Mouse (Mus musculus) midbrain, postnatal 0 days (tissue): ENCODE measurements at regions not wholly inside any gene's neighbourhood (a gene's known extent, or its start where the extent isn't known, plus 50 kb on each side); places are given as distances from the start of the nearest gene placed in this dataset.

Experiments
- ATAC-seq: fragments of 200-750 bp; cut with Nextera tagmentation; 2 replicates; pipeline ENCODE4 v1.8.0; 2017; ENCODE audit warnings: moderate number of reproducible peaks, mild to moderate bottlenecking, moderate TSS enrichment, moderate library complexity; ENCODE audit not compliant: low FRiP score
- DNase-seq: peaks from one replicate; pipeline ENCODE4 v3.0.0-alpha.2; 2015; ENCODE audit warnings: low spot score
- H3K27ac ChIP-seq: fragments of 300-500 bp; sonication (generic); 2 replicates; pipeline ENCODE4 v1.5.1; 2014; ENCODE audit warnings: low read depth, mild to moderate bottlenecking, low read length, mixed read lengths
- H3K27me3 ChIP-seq: fragments of 300-500 bp; sonication (generic); 2 replicates; pipeline ENCODE4 v1.6.1; 2014; ENCODE audit warnings: low read length, control low read depth, mixed read lengths; ENCODE audit not compliant: insufficient read depth
- H3K36me3 ChIP-seq: fragments of 300-500 bp; sonication (generic); 2 replicates; pipeline ENCODE4 v1.6.1; 2014; ENCODE audit warnings: low read length, control low read depth, mixed read lengths; ENCODE audit not compliant: insufficient read depth
- H3K4me1 ChIP-seq: fragments of 300-500 bp; sonication (generic); 2 replicates; pipeline ENCODE4 v1.6.1; 2014; ENCODE audit warnings: mild to moderate bottlenecking, control low read depth, antibody characterized with exemption, low read length, mixed read lengths; ENCODE audit not compliant: insufficient read depth
- H3K4me2 ChIP-seq: fragments of 300-500 bp; sonication (generic); 2 replicates; pipeline ENCODE4 v1.6.1; 2014; ENCODE audit warnings: low read depth, mild to moderate bottlenecking, low read length, mixed read lengths; ENCODE audit not compliant: poor library complexity, severe bottlenecking
- H3K4me3 ChIP-seq: fragments of 300-500 bp; sonication (generic); 2 replicates; pipeline ENCODE4 v1.5.1; 2014; ENCODE audit warnings: low read depth, mild to moderate bottlenecking, low read length, moderate library complexity
- H3K9ac ChIP-seq: fragments of 300-500 bp; sonication (generic); replicated peaks from 2 replicates; pipeline ENCODE4 v1.6.1; 2014; ENCODE audit warnings: mild to moderate bottlenecking, low read length, moderate library complexity, mixed read lengths; ENCODE audit not compliant: poor library complexity, severe bottlenecking
- H3K9me3 ChIP-seq: fragments of 300-500 bp; sonication (generic); 2 replicates; pipeline ENCODE4 v1.6.1; 2016; ENCODE audit warnings: low read length, control low read depth
- CTCF ChIP-seq: IDR thresholded peaks from 2 replicates; pipeline ENCODE4 v1.5.1; 2016; ENCODE audit warnings: antibody characterized with exemption, mild to moderate bottlenecking
- WGBS: fragments of 180-500 bp; shearing (Covaris S2); extraction: QIAGEN DNeasy Blood & Tissue Kit; methylation state at CpG from one replicate; pipeline ENCODE4 v1.1.7; 2014; 5-methylcytosine and 5-hydroxymethylcytosine counted together

GRCm38 (mm10) chr12:67471666-67472065, 249.3 kb upstream of the Mdga2 start:
- Histone ChIP-seq H3K4me3 (no peak overlapping the region), H3K9ac (no peak overlapping the region), H3K4me2 (no peak overlapping the region), H3K27me3 (no peaks in the 10 kb centered on the region), H3K36me3 (no peaks in the 10 kb centered on the region), H3K27ac (no peak overlapping the region), H3K4me1 (no peaks in the 10 kb centered on the region), H3K9me3 (no peaks in the 10 kb centered on the region)
- ATAC-seq: no peak
- TF ChIP-seq CTCF: no peak
- no peak for DNase-seq
- 68% methylated on average over 2 of the region's 2 CpGs for WGBS

- WGBS: 74% methylated on average over 3 of the region's 3 CpGs
- DNase-seq (peak; percentile 75), ATAC-seq (no peak)
- TF ChIP-seq CTCF: no peak
- Histone ChIP-seq H3K27me3 (no peaks in the 10 kb centered on the region), H3K4me3 (no peak overlapping the region), H3K4me2 (no peak overlapping the region), H3K9ac (no peak overlapping the region), H3K27ac (no peak overlapping the region), H3K4me1 (no peaks in the 10 kb centered on the region), H3K36me3 (no peaks in the 10 kb centered on the region), H3K9me3 (no peaks in the 10 kb centered on the region)
These were observed 248.7 kb upstream of the Mdga2 start for GRCm38 (mm10) chr12:67471001-67471400.

GRCm38 (mm10) chr12:67449109-67449508, 226.8 kb upstream of the Mdga2 start:
- WGBS: 46% methylated on average over 1 of the region's 1 CpGs
- Histone ChIP-seq H3K4me1 (no peaks in the 10 kb centered on the region), H3K36me3 (no peaks in the 10 kb centered on the region), H3K27ac (no peak overlapping the region), H3K9me3 (0 out of 2 replicates have a peak, but pooled peaks cover 9% of the 10 kb centered on the region), H3K4me2 (no peak overlapping the region), H3K27me3 (no peaks in the 10 kb centered on the region), H3K4me3 (no peak overlapping the region), H3K9ac (no peak overlapping the region)
- ATAC-seq (no peak), DNase-seq (peak; percentile 11)
- no peak for TF ChIP-seq CTCF

- H3K4me1 ChIP-seq: no peaks in the 10 kb centered on the region
- H3K4me2 ChIP-seq: no peak overlapping the region
- H3K27me3 ChIP-seq: no peaks in the 10 kb centered on the region
- H3K9me3 ChIP-seq: no peaks in the 10 kb centered on the region
- peak; percentile 85 for TF ChIP-seq CTCF
- no peak for ATAC-seq
- WGBS: 39% methylated on average over 6 of the region's 6 CpGs
- no peaks in the 10 kb centered on the region for H3K36me3 ChIP-seq
- no peak overlapping the region for H3K27ac ChIP-seq
- peak; percentile 57 for DNase-seq
- no peak overlapping the region for H3K4me3 ChIP-seq
- no peak overlapping the region for H3K9ac ChIP-seq
These were observed 208.1 kb upstream of the Mdga2 start for GRCm38 (mm10) chr12:67430318-67430950.

GRCm38 (mm10) chr12:67426801-67427200, 204.5 kb upstream of the Mdga2 start:
- no peak overlapping the region for H3K4me3 ChIP-seq
- H3K9me3 ChIP-seq: no peaks in the 10 kb centered on the region
- H3K36me3 ChIP-seq: no peaks in the 10 kb centered on the region
- no peak overlapping the region for H3K27ac ChIP-seq
- no peak overlapping the region for H3K4me2 ChIP-seq
- no peaks in the 10 kb centered on the region for H3K27me3 ChIP-seq
- no peak overlapping the region for H3K9ac ChIP-seq
- ATAC-seq (no peak), DNase-seq (no peak)
- WGBS: 69% methylated on average over 6 of the region's 6 CpGs
- no peaks in the 10 kb centered on the region for H3K4me1 ChIP-seq
- no peak for TF ChIP-seq CTCF

GRCm38 (mm10) chr12:67399537-67399936, 177.2 kb upstream of the Mdga2 start:
- no peaks in the 10 kb centered on the region for H3K4me1 ChIP-seq

More at GRCm38 (mm10) chr12:67399537-67399936, 177.2 kb upstream of the Mdga2 start:
- no peak overlapping the region for H3K9ac ChIP-seq
- no peak overlapping the region for H3K4me3 ChIP-seq
- H3K27ac ChIP-seq: no peak overlapping the region
- ATAC-seq: no peak
- no peaks in the 10 kb centered on the region for H3K27me3 ChIP-seq
- H3K4me2 ChIP-seq: no peak overlapping the region
- no peak for TF ChIP-seq CTCF
- no peaks in the 10 kb centered on the region for H3K9me3 ChIP-seq
- no peak for DNase-seq
- H3K36me3 ChIP-seq: no peaks in the 10 kb centered on the region
- WGBS: 76% methylated on average over 3 of the region's 3 CpGs
